Mouse (Mus musculus) stomach, embryonic 14.5 days (tissue): ENCODE measurements around the gene Cdh6. TPM values are rescaled to one million over a fixed set of nuclear protein-coding genes. Genes with fewer than 3 reads are reported as not detected.

Experiments used
- ATAC-seq: fragments of 200-750 bp; cut with Nextera tagmentation; 2 replicates; pipeline ENCODE4 v1.8.0; 2017; ENCODE audit warnings: low read depth, moderate TSS enrichment; ENCODE audit not compliant: insufficient number of reproducible peaks, insufficient read depth, low FRiP score
- H3K27ac ChIP-seq: fragments of 300-500 bp; sonication (generic); 2 replicates; pipeline ENCODE4 v1.5.1; 2014; ENCODE audit warnings: mild to moderate bottlenecking, low read length, moderate library complexity, mixed read lengths
- H3K27me3 ChIP-seq: fragments of 300-500 bp; sonication (generic); 2 replicates; pipeline ENCODE4 v1.6.1; 2014; ENCODE audit warnings: low read length, control low read depth, mixed read lengths; ENCODE audit not compliant: control insufficient read depth, insufficient read depth
- H3K36me3 ChIP-seq: fragments of 300-500 bp; sonication (generic); 2 replicates; pipeline ENCODE4 v1.6.1; 2014; ENCODE audit warnings: mild to moderate bottlenecking, control low read depth, low read length, moderate library complexity, mixed read lengths; ENCODE audit not compliant: control insufficient read depth, insufficient read depth
- H3K4me1 ChIP-seq: fragments of 300-500 bp; sonication (generic); 2 replicates; pipeline ENCODE4 v1.6.1; 2014; ENCODE audit warnings: low read length, control low read depth, mixed read lengths; ENCODE audit not compliant: control insufficient read depth, insufficient read depth
- H3K4me2 ChIP-seq: fragments of 300-500 bp; sonication (generic); replicated peaks from 2 replicates; pipeline ENCODE4 v1.6.1; 2014; ENCODE audit warnings: low read depth, low read length, control low read depth
- H3K4me3 ChIP-seq: fragments of 300-500 bp; sonication (generic); 2 replicates; pipeline ENCODE4 v1.5.1; 2014; ENCODE audit warnings: low read depth, low read length, control low read depth
- H3K9ac ChIP-seq: fragments of 300-500 bp; sonication (generic); replicated peaks from 2 replicates; pipeline ENCODE4 v1.6.1; 2014; ENCODE audit warnings: low read depth, mild to moderate bottlenecking, control low read depth, low read length, moderate library complexity, mixed read lengths
- H3K9me3 ChIP-seq: fragments of 300-500 bp; sonication (generic); 2 replicates; pipeline ENCODE4 v1.6.1; 2016; ENCODE audit warnings: low read depth, low read length, control low read depth; ENCODE audit not compliant: control insufficient read depth
- WGBS: fragments of 180-500 bp; shearing (Covaris S2); extraction: QIAGEN DNeasy Blood & Tissue Kit; methylation state at CpG from one replicate; pipeline ENCODE4 v1.1.7; 2014; 5-methylcytosine and 5-hydroxymethylcytosine counted together
- polyA plus RNA-seq: library from polyadenylated mRNA; unstranded; fragments of >200 nt; fragmentation: Nextera tagmentation; extraction: Ambion mirVana; gene quantifications from 2 replicates; pipeline ENCODE4 v1.2.1, GENCODE M21; 2014

Cdh6 gene
- polyA plus RNA-seq, 1 experiment from 2014 or later, result 5.7 TPM

- ATAC-seq, result no peak
- 85% methylated on average over 5 of the region's 5 CpGs for WGBS
- H3K9ac ChIP-seq, result no peak overlapping the region
- H3K9me3 ChIP-seq, result no peaks in the 10 kb centered on the region
- H3K4me1 ChIP-seq, result no peaks in the 10 kb centered on the region
- H3K27ac ChIP-seq, result no peak overlapping the region
- no peaks in the 10 kb centered on the region for H3K27me3 ChIP-seq
- no peaks in the 10 kb centered on the region for H3K36me3 ChIP-seq
- no peak overlapping the region for H3K4me2 ChIP-seq
- no peak overlapping the region for H3K4me3 ChIP-seq
These were observed 33.8 kb downstream of the Cdh6 start for GRCm38 (mm10) chr15:13139662-13140061.

GRCm38 (mm10) chr15:13137166-13137565, 36.3 kb downstream of the Cdh6 start:
- 87% methylated on average over 6 of the region's 6 CpGs for WGBS

GRCm38 (mm10) chr15:13134086-13134485, 39.4 kb downstream of the Cdh6 start:
- Histone ChIP-seq H3K4me3 (no peak overlapping the region), H3K9me3 (no peaks in the 10 kb centered on the region), H3K36me3 (no peaks in the 10 kb centered on the region), H3K27ac (no peak overlapping the region), H3K27me3 (no peaks in the 10 kb centered on the region), H3K4me2 (no peak overlapping the region), H3K9ac (no peak overlapping the region), H3K4me1 (no peaks in the 10 kb centered on the region)
- ATAC-seq, result no peak
- 74% methylated on average over 1 of the region's 1 CpGs for WGBS

More at GRCm38 (mm10) chr15:13137166-13137565, 36.3 kb downstream of the Cdh6 start:
- Histone ChIP-seq H3K4me2 (no peak overlapping the region), H3K9ac (no peak overlapping the region), H3K27me3 (no peaks in the 10 kb centered on the region), H3K9me3 (no peaks in the 10 kb centered on the region), H3K27ac (no peak overlapping the region), H3K4me3 (no peak overlapping the region), H3K36me3 (no peaks in the 10 kb centered on the region), H3K4me1 (no peaks in the 10 kb centered on the region)
- no peak for ATAC-seq

GRCm38 (mm10) chr15:13133370-13133769, 40.1 kb downstream of the Cdh6 start:
- Histone ChIP-seq H3K4me3 (no peak overlapping the region), H3K4me2 (no peak overlapping the region), H3K27me3 (no peaks in the 10 kb centered on the region), H3K9ac (no peak overlapping the region), H3K27ac (no peak overlapping the region), H3K9me3 (no peaks in the 10 kb centered on the region), H3K36me3 (no peaks in the 10 kb centered on the region), H3K4me1 (no peaks in the 10 kb centered on the region)
- ATAC-seq, result no peak
- 89% methylated on average over 8 of the region's 8 CpGs for WGBS

DNA sequence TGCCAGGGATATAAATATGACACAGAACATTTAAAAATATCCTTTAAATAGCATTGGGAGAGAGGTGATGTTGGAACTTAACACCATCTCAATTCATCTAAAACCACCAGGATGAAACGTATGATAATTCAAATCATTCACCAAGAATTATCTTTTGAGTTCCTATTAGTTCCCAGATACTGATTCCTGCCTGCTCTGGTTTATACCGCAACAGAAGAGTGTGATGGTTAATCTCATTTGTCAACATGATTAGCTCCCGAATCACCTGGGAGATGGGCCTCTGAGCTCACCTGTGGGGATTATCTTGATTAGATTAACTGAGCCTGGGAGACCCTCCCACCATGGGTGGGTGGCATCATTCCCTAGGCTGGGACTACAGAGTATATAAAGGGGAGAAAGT, 41.0 kb downstream of the Cdh6 start:
- Histone ChIP-seq H3K9me3 (no peaks in the 10 kb centered on the region), H3K9ac (no peak overlapping the region), H3K4me3 (no peak overlapping the region), H3K4me1 (no peaks in the 10 kb centered on the region), H3K27me3 (no peaks in the 10 kb centered on the region), H3K36me3 (no peaks in the 10 kb centered on the region), H3K4me2 (no peak overlapping the region), H3K27ac (no peak overlapping the region)
- ATAC-seq, result no peak
- WGBS, result 82% methylated on average over 3 of the region's 3 CpGs

DNA sequence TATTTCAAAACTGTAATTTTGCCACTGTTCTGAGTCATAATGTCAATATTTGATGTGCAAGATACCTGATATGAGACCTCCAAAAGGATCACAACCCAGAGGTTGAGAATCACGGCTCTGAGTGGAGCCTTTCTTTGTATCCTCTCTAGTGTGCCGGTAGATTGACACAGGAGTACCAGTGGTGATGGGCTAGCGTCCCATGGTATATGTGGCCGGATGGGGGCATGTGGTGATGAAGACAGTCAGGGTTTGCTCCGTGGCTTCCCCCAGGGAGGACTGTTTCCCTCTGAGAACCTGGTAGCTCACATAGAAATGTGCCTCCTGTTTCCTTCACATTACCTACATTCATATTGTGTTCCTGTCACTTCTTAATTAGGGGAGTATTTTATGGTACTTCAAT, 43.2 kb downstream of the Cdh6 start:
- no peaks in the 10 kb centered on the region for H3K36me3 ChIP-seq
- no peak overlapping the region for H3K27ac ChIP-seq
- H3K9me3 ChIP-seq, result no peaks in the 10 kb centered on the region
- H3K4me1 ChIP-seq, result no peaks in the 10 kb centered on the region
- WGBS, result 82% methylated on average over 5 of the region's 5 CpGs
- H3K4me2 ChIP-seq, result no peak overlapping the region
- no peak overlapping the region for H3K4me3 ChIP-seq
- H3K27me3 ChIP-seq, result no peaks in the 10 kb centered on the region
- no peak overlapping the region for H3K9ac ChIP-seq
- no peak for ATAC-seq

DNA sequence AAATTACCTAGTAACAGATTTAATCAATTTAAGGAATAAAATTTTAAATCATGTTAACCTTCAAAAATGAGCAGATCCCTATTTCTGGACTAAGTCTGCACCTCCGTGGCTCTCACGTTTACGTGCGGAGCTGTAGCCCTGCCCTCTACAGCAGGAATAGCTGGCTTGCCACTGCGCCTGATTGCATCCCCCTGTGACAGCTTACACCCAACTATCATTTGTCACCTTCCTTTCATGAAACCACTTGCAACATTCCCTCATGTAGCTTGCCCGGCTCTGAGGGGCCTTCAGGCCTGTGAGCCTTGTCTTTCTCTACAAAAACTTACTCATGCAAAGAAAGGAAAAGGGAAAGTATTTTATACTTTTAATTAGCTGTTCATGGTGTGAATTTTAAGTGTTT, 73.1 kb downstream of the Cdh6 start:
- Histone ChIP-seq H3K27me3 (no peaks in the 10 kb centered on the region), H3K4me2 (no peak overlapping the region), H3K27ac (no peak overlapping the region), H3K4me1 (no peaks in the 10 kb centered on the region), H3K9me3 (no peaks in the 10 kb centered on the region), H3K36me3 (no peaks in the 10 kb centered on the region), H3K4me3 (no peak overlapping the region), H3K9ac (no peak overlapping the region)
- ATAC-seq, result no peak
- 62% methylated on average over 6 of the region's 6 CpGs for WGBS

DNA sequence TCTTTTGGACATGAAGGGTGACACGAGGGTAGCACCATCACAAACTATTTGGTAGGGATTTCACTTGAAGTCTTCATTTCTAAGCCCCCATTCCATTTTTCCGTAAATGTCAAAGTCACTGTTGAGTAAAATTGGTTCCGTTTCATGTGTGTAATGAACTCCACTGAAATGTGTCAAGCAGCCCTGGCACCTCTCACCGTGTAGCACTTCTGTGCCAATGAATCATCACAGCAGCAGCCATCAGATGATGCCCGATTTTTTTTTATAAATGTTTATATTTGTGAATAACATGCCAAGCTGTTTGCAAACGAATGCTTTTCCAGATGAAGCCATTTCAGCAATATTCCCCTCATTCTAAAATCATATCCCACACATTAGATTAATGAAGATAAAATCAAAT, 75.6 kb downstream of the Cdh6 start:
- Histone ChIP-seq H3K27me3 (no peaks in the 10 kb centered on the region), H3K9ac (no peak overlapping the region), H3K4me3 (no peak overlapping the region), H3K9me3 (no peaks in the 10 kb centered on the region), H3K36me3 (no peaks in the 10 kb centered on the region), H3K4me2 (no peak overlapping the region), H3K4me1 (no peaks in the 10 kb centered on the region), H3K27ac (no peak overlapping the region)
- 72% methylated on average over 6 of the region's 6 CpGs for WGBS
- ATAC-seq, result no peak

- H3K4me3 ChIP-seq, result no peak overlapping the region
- ATAC-seq, result no peak
- H3K27ac ChIP-seq, result no peak overlapping the region
- no peaks in the 10 kb centered on the region for H3K36me3 ChIP-seq
- H3K4me1 ChIP-seq, result no peaks in the 10 kb centered on the region
- no peaks in the 10 kb centered on the region for H3K9me3 ChIP-seq
- H3K27me3 ChIP-seq, result no peaks in the 10 kb centered on the region
- WGBS, result 60% methylated on average over 9 of the region's 9 CpGs
- no peak overlapping the region for H3K4me2 ChIP-seq
- no peak overlapping the region for H3K9ac ChIP-seq
These were observed 78.1 kb downstream of the Cdh6 start for GRCm38 (mm10) chr15:13095406-13095805.
